Mouse (Mus musculus) MEL (cell line): ENCODE data around the gene Tcn2. TPM values are rescaled to one million over a fixed set of nuclear protein-coding genes. Genes with fewer than 3 reads are reported as not detected.

Experiments
- DNase-seq: peaks from one replicate; pipeline ENCODE4 v3.0.0; 2011; ENCODE audit warnings: low read depth, low spot score
- H3K27ac ChIP-seq: 2 replicates; pipeline ENCODE4 v1.5.1; 2012; ENCODE audit warnings: low read depth, mild to moderate bottlenecking, control low read depth, low read length, moderate library complexity; ENCODE audit not compliant: control insufficient read depth
- H3K27me3 ChIP-seq, 2 experiments: fragments of 150-350 bp in 1 of 2; sonication (generic) in 1 of 2; 2 replicates each; pipeline ENCODE4 v1.6.1; 2012; ENCODE audit warnings: low read length in 2 of 2, mild to moderate bottlenecking in 2 of 2, improper control_type of control experiment in 1 of 2, moderate library complexity in 1 of 2; ENCODE audit not compliant: insufficient read depth in 2 of 2, control insufficient read depth in 1 of 2
- H3K36me3 ChIP-seq, 2 experiments: 2 replicates each; pipeline ENCODE4 v1.6.1; 2012 to 2014; ENCODE audit warnings: low read length in 2 of 2, improper control_type of control experiment in 1 of 2, inconsistent platforms in 1 of 2, mild to moderate bottlenecking in 1 of 2; ENCODE audit not compliant: insufficient read depth in 2 of 2, control insufficient read depth in 1 of 2
- H3K4me1 ChIP-seq, 2 experiments: fragments of 150-350 bp in 1 of 2; sonication (generic) in 1 of 2; 2 replicates each; pipeline ENCODE4 v1.6.1; 2012; ENCODE audit warnings: low read length in 2 of 2, improper control_type of control experiment in 1 of 2, mild to moderate bottlenecking in 1 of 2; ENCODE audit not compliant: insufficient read depth in 2 of 2, control insufficient read depth in 1 of 2
- H3K4me3 ChIP-seq, 2 experiments: fragments of 150-350 bp in 1 of 2; sonication (generic) in 1 of 2; 2 replicates each; pipeline ENCODE4 v1.5.1; 2012; ENCODE audit warnings: low read depth in 2 of 2, low read length in 2 of 2, mild to moderate bottlenecking in 2 of 2, moderate library complexity in 2 of 2, control low read depth in 1 of 2, improper control_type of control experiment in 1 of 2; ENCODE audit not compliant: control insufficient read depth in 1 of 2, insufficient read depth in 1 of 2
- H3K79me2 ChIP-seq: 2 replicates; pipeline ENCODE4 v1.6.1; 2012; ENCODE audit warnings: mild to moderate bottlenecking, low read length, moderate library complexity; ENCODE audit not compliant: control insufficient read depth, poor library complexity, insufficient read depth
- H3K9ac ChIP-seq: 2 replicates; pipeline ENCODE4 v1.6.1; 2012; ENCODE audit warnings: low read depth, mild to moderate bottlenecking, control low read depth, low read length, moderate library complexity; ENCODE audit not compliant: control insufficient read depth, poor library complexity, severe bottlenecking
- H3K9me3 ChIP-seq: fragments of 150-350 bp; sonication (generic); replicated peaks from 2 replicates; pipeline ENCODE4 v1.6.1; 2012; ENCODE audit warnings: mild to moderate bottlenecking, low read length, improper control_type of control experiment, moderate library complexity; ENCODE audit not compliant: insufficient read depth
- BHLHE40 ChIP-seq: IDR thresholded peaks from 2 replicates; pipeline ENCODE4 v1.6.1; 2012; ENCODE audit warnings: low read depth, mild to moderate bottlenecking, inconsistent platforms, low read length, improper control_type of control experiment, borderline replicate concordance
- CHD2 ChIP-seq: IDR thresholded peaks from 2 replicates; pipeline ENCODE4 v1.6.1; 2011; ENCODE audit warnings: low read length, improper control_type of control experiment
- CTCF ChIP-seq, 3 experiments: IDR thresholded peaks in 2 of 3; conservative IDR thresholded peaks in 1 of 3; 2 replicates each; pipeline ENCODE4 v1.5.1; 2011 to 2012; ENCODE audit warnings: low read length in 3 of 3, low read depth in 2 of 3, mild to moderate bottlenecking in 2 of 3, improper control_type of control experiment in 1 of 3, inconsistent platforms in 1 of 3, mixed read lengths in 1 of 3, moderate library complexity in 1 of 3; ENCODE audit not compliant: control insufficient read depth in 1 of 3, insufficient read depth in 1 of 3, poor library complexity in 1 of 3, severe bottlenecking in 1 of 3
- E2F4 ChIP-seq: IDR thresholded peaks from 2 replicates; pipeline ENCODE4 v1.6.1; 2011; ENCODE audit warnings: low read depth, low read length, improper control_type of control experiment, borderline replicate concordance
- EP300 ChIP-seq, 2 experiments: IDR thresholded peaks; 2 replicates each; pipeline ENCODE4 v1.6.1; 2011; ENCODE audit warnings: improper control_type of control experiment in 2 of 2, low read length in 2 of 2, low read depth in 1 of 2, mild to moderate bottlenecking in 1 of 2
- ETS1 ChIP-seq: IDR thresholded peaks from 2 replicates; pipeline ENCODE4 v1.6.1; 2012; ENCODE audit warnings: low read depth, mild to moderate bottlenecking, inconsistent platforms, low read length, improper control_type of control experiment, moderate library complexity
- GABPA ChIP-seq: IDR thresholded peaks from 2 replicates; pipeline ENCODE4 v1.6.1; 2012; ENCODE audit warnings: low read depth, mild to moderate bottlenecking, inconsistent platforms, low read length, improper control_type of control experiment, moderate library complexity
- HCFC1 ChIP-seq: IDR thresholded peaks from 2 replicates; pipeline ENCODE4 v1.6.1; 2012; ENCODE audit warnings: low read depth, mild to moderate bottlenecking, inconsistent platforms, low read length, improper control_type of control experiment, moderate library complexity
- KAT2A ChIP-seq: conservative IDR thresholded peaks from 2 replicates; pipeline ENCODE4 v1.6.1; 2012; ENCODE audit warnings: low read depth, low read length, improper control_type of control experiment, inconsistent platforms
- MAX ChIP-seq: IDR thresholded peaks from 2 replicates; pipeline ENCODE4 v1.6.1; 2011; ENCODE audit warnings: low read length, improper control_type of control experiment
- MXI1 ChIP-seq: IDR thresholded peaks from 2 replicates; pipeline ENCODE4 v1.6.1; 2011; ENCODE audit warnings: mild to moderate bottlenecking, low read depth, low read length, improper control_type of control experiment
- MYB ChIP-seq: IDR thresholded peaks from 2 replicates; pipeline ENCODE4 v1.6.1; 2011; ENCODE audit warnings: mild to moderate bottlenecking, low read depth, low read length, improper control_type of control experiment
- NELFE ChIP-seq: IDR thresholded peaks from 2 replicates; pipeline ENCODE4 v1.6.1; 2011; ENCODE audit warnings: low read depth, low read length, improper control_type of control experiment
- NRF1 ChIP-seq: IDR thresholded peaks from 2 replicates; pipeline ENCODE4 v1.6.1; 2014; ENCODE audit warnings: low read depth, mild to moderate bottlenecking, inconsistent platforms, low read length, improper control_type of control experiment, moderate library complexity; ENCODE audit not compliant: poor library complexity, insufficient read depth, severe bottlenecking
- POLR2A ChIP-seq, 2 experiments: IDR thresholded peaks; 2 replicates each; pipeline ENCODE4 v1.6.1; 2011 to 2012; ENCODE audit warnings: low read length in 2 of 2, mild to moderate bottlenecking in 2 of 2, control low read depth in 1 of 2, improper control_type of control experiment in 1 of 2, low read depth in 1 of 2, moderate library complexity in 1 of 2; ENCODE audit not compliant: control insufficient read depth in 1 of 2, insufficient read depth in 1 of 2, poor library complexity in 1 of 2
- POLR2AphosphoS2 ChIP-seq: IDR thresholded peaks from 2 replicates; pipeline ENCODE4 v1.6.1; 2011; ENCODE audit warnings: low read length, improper control_type of control experiment
- POLR2AphosphoS5 ChIP-seq: IDR thresholded peaks from 2 replicates; pipeline ENCODE4 v1.6.1; 2012; ENCODE audit warnings: low read depth, borderline replicate concordance, mild to moderate bottlenecking, inconsistent platforms, low read length, moderate library complexity, mixed read lengths
- RAD21 ChIP-seq: IDR thresholded peaks from 2 replicates; pipeline ENCODE4 v1.6.1; 2011; ENCODE audit warnings: mild to moderate bottlenecking, low read depth, low read length, improper control_type of control experiment
- RCOR1 ChIP-seq: IDR thresholded peaks from 2 replicates; pipeline ENCODE4 v1.6.1; 2012; ENCODE audit warnings: low read depth, mild to moderate bottlenecking, inconsistent platforms, low read length, improper control_type of control experiment
- SIN3A ChIP-seq: IDR thresholded peaks from 2 replicates; pipeline ENCODE4 v1.6.1; 2012; ENCODE audit warnings: low read length, improper control_type of control experiment, inconsistent platforms
- SMC3 ChIP-seq: IDR thresholded peaks from 2 replicates; pipeline ENCODE4 v1.6.1; 2011; ENCODE audit warnings: low read depth, low read length, improper control_type of control experiment
- TCF12 ChIP-seq: IDR thresholded peaks from 2 replicates; pipeline ENCODE4 v1.6.1; 2014; ENCODE audit warnings: low read depth, mild to moderate bottlenecking, inconsistent platforms, low read length, improper control_type of control experiment, moderate library complexity
- UBTF ChIP-seq: IDR thresholded peaks from 2 replicates; pipeline ENCODE4 v1.6.1; 2012; ENCODE audit warnings: low read depth, mild to moderate bottlenecking, inconsistent platforms, low read length, improper control_type of control experiment, moderate library complexity, borderline replicate concordance; ENCODE audit not compliant: insufficient read depth
- USF2 ChIP-seq, 2 experiments: IDR thresholded peaks; 2 replicates each; pipeline ENCODE4 v1.6.1; 2011 to 2012; ENCODE audit warnings: improper control_type of control experiment in 2 of 2, low read length in 2 of 2, borderline replicate concordance in 1 of 2, inconsistent platforms in 1 of 2, low read depth in 1 of 2, mild to moderate bottlenecking in 1 of 2; ENCODE audit not compliant: insufficient read depth in 1 of 2
- ZC3H11A ChIP-seq: IDR thresholded peaks from 2 replicates; pipeline ENCODE4 v1.6.1; 2012; ENCODE audit warnings: low read depth, mild to moderate bottlenecking, inconsistent platforms, low read length, improper control_type of control experiment
- ZKSCAN1 ChIP-seq: IDR thresholded peaks from 2 replicates; pipeline ENCODE4 v1.6.1; 2012; ENCODE audit warnings: low read depth, mild to moderate bottlenecking, inconsistent platforms, low read length, improper control_type of control experiment, moderate library complexity
- ZMIZ1 ChIP-seq: IDR thresholded peaks from 2 replicates; pipeline ENCODE4 v1.6.1; 2012; ENCODE audit warnings: low read depth, mild to moderate bottlenecking, inconsistent platforms, low read length, improper control_type of control experiment, moderate library complexity
- ZNF384 ChIP-seq: IDR thresholded peaks from 2 replicates; pipeline ENCODE4 v1.6.1; 2012; ENCODE audit warnings: low read depth, mild to moderate bottlenecking, inconsistent platforms, low read length, improper control_type of control experiment
- polyA plus RNA-seq, 2 experiments: library from polyadenylated mRNA; stranded (reverse) in 1 of 2; unstranded in 1 of 2; fragments of >175 nt in 1 of 2; fragments of >200 nt in 1 of 2; gene quantifications; 2 replicates each; pipeline versions ENCODE4 v1.2.1 to v1.2.4; 2012; ENCODE audit warnings: low replicate concordance in 2 of 2, low read depth in 1 of 2; ENCODE audit not compliant: insufficient read length in 2 of 2, insufficient read depth in 1 of 2, missing spikeins in 1 of 2
- total RNA-seq: library from RNA; depleted of rRNA; stranded (reverse); fragments of 300-350 nt; gene quantifications from 2 replicates; pipeline ENCODE4 v1.2.3, GENCODE M21; 2012

The Tcn2 gene
- total and polyA plus RNA-seq, 3 experiments: 14.1 to 16.0 TPM; not detected in 1

DNA sequence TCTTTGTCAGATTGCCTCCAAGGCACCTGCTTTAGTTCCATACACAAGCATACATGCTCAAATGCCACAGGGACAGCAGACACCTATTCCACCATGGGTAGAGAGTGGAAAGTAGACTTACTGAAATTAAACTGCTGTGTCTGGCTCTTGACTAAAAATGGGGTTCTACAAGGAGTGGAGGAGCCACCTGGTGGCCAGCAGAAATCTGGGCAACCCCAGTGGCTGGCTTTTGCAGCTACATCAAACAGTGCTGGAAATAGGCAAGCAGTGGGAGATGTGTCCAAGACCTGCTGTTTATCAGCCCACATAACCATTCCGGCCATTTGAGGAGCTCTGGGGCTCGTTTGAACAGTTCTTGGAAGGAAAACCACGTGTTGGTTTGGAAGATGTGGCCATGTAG, 37.9 kb upstream of the Tcn2 start:
- Histone ChIP-seq H3K9me3 (no peaks in the 10 kb centered on the region), H3K27ac (no peak overlapping the region), H3K4me1 (peaks cover 10 to 13% of the 10 kb centered on the region in 2 experiments), H3K79me2 (peaks cover 34% of the 10 kb centered on the region), H3K27me3 (no peaks in the 10 kb centered on the region), H3K36me3 (peaks cover 19 to 42% of the 10 kb centered on the region in 2 experiments), H3K4me3 (no peak overlapping the region), H3K9ac (no peak overlapping the region)
- TF ChIP-seq TCF12 (no peak), NELFE (0 out of 2 replicates have a peak, but pooled peaks have one; percentile 5), BHLHE40 (no peak), MAX (no peak), CTCF (IDR thresholded peaks at IDR 0.05 in 2 of 3, conservative IDR thresholded peaks at IDR 0.05 in 1 of 3; ENCODE audit: control insufficient read depth in 1 of 3, insufficient read depth in 1 of 3, low read depth in 2 of 3, low read length in 3 of 3, poor library complexity in 1 of 3, severe bottlenecking in 1 of 3) (peak in 2 of 3 experiments; percentile 45 to 55; a peak in 4 of 6 replicates), UBTF (no peak), GABPA (no peak), POLR2AphosphoS5 (no peak), E2F4 (no peak), ZC3H11A (no peak), USF2 (IDR thresholded peaks at IDR 0.05; ENCODE audit: borderline replicate concordance in 1 of 2, insufficient read depth in 1 of 2, low read depth in 1 of 2, low read length in 2 of 2) (no peak), RAD21 (no peak), POLR2AphosphoS2 (no peak), SIN3A (0 out of 2 replicates have a peak, but pooled peaks have one; percentile 17), MYB (no peak), ZKSCAN1 (no peak), POLR2A (IDR thresholded peaks at IDR 0.05; ENCODE audit: control insufficient read depth in 1 of 2, insufficient read depth in 1 of 2, low read depth in 1 of 2, low read length in 2 of 2, poor library complexity in 1 of 2) (no peak), EP300 (IDR thresholded peaks at IDR 0.05; ENCODE audit: low read depth in 1 of 2, low read length in 2 of 2) (no peak)
- peak; percentile 54 for DNase-seq

DNA sequence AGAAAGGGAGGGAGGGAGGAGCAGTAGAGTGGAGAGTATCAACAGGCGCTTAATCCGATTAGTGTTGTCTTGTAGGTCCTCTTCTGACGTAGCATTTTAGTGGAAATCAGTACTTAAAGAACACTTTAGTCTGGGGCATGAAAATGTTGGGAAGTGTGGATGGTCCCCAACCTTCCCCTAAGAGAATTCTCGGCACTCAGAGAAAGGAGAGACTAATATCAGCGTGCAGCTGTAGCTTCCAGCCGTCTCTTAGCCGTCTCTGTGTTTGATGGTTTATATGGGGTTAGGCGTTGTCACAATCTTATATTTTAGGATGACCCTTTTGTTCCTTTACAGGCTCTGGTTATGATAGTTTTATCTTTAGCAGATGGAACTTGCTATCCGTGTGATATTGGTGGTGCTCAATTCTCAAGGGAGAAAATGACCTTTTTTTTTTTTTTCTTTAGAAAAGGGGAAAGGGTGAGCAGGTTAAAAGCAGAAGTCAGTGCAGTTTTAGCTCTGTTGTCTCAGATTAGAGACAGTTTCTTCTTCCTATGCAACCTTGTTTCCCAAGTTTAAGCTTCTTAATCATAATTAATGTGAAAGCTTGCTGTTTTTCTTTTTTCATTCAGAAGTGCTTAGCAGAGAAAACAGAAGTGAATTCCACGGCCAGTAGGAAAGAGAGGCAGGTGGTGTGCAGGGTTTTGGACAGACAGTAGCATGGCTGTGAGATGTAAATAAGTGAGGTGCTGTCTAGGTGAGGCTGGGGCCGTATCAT, 32.6 kb upstream of the Tcn2 start:
- H3K4me1 ChIP-seq: peaks cover 10 to 19% of the 10 kb centered on the region in 2 experiments
- TF ChIP-seq BHLHE40: peak; percentile 49; the same call in 1 of the 2 replicates
- no peak for TF ChIP-seq CHD2
- peak; percentile 54; the same call in 1 of the 2 replicates for TF ChIP-seq HCFC1
- peak; percentile 37; the same call in 1 of the 2 replicates for TF ChIP-seq POLR2AphosphoS2
- TF ChIP-seq ZMIZ1: 0 out of 2 replicates have a peak, but pooled peaks have one; percentile 12
- peak; percentile 67; the same call in 1 of the 2 replicates for TF ChIP-seq ETS1
- TF ChIP-seq UBTF: no peak
- TF ChIP-seq ZNF384: peak; percentile 98
- peak; percentile 76 for TF ChIP-seq RCOR1
- TF ChIP-seq POLR2A (IDR thresholded peaks at IDR 0.05; ENCODE audit: control insufficient read depth in 1 of 2, insufficient read depth in 1 of 2, low read depth in 1 of 2, low read length in 2 of 2, poor library complexity in 1 of 2): no peak; a peak in 1 of 4 replicates
- TF ChIP-seq MAX: peak; percentile 54; the same call in 1 of the 2 replicates
- TF ChIP-seq KAT2A: 0 out of 2 replicates have a peak, but pooled peaks have one; percentile 3
- peak; percentile 56 for TF ChIP-seq MXI1
- TF ChIP-seq ZKSCAN1: no peak
- no peak for TF ChIP-seq SMC3
- peak; percentile 71 for TF ChIP-seq SIN3A
- no peak for TF ChIP-seq NRF1

More for the DNA sequence above, 32.6 kb upstream of the Tcn2 start:
- Histone ChIP-seq H3K79me2 (peaks cover 43% of the 10 kb centered on the region), H3K4me3 (peak overlapping the region; percentile 85 to 93), H3K27ac (peak overlapping the region; percentile 96), H3K9me3 (no peaks in the 10 kb centered on the region), H3K9ac (peak overlapping the region; percentile 71), H3K27me3 (peaks cover 0 to 3% of the 10 kb centered on the region in 2 experiments; a peak in 1 of 4 replicates), H3K36me3 (peaks cover 12 to 23% of the 10 kb centered on the region in 2 experiments)
- peak; percentile 89 for DNase-seq
